Mouse (Mus musculus): ENCODE data around the gene Gm44503. TPM values are rescaled to one million over a fixed set of nuclear protein-coding genes. Genes with fewer than 3 reads are reported as not detected.

Gene Gm44503
- total and polyA plus RNA-seq, 2 experiments: not detected

GRCm38 (mm10) chr9:73001314-73002011 is 42.8 kb downstream of the Gm44503 start:
- Histone ChIP-seq H3K9ac (ENCODE audit: low read depth, low read length) (no peak overlapping the region), H3K27me3 (ENCODE audit: control insufficient read depth, insufficient read depth, low read length) (no peaks in the 10 kb centered on the region), H3K4me3 (ENCODE audit: insufficient read depth, low read depth, low read length) (no peak overlapping the region), H3K4me1 (ENCODE audit: control insufficient read depth, insufficient read depth, low read length) (peaks cover 4% of the 10 kb centered on the region; the same call in 1 of the 2 replicates), H3K79me2 (ENCODE audit: control insufficient read depth, insufficient read depth, low read length) (0 out of 2 replicates have a peak, but pooled peaks cover 3% of the 10 kb centered on the region), H3K27ac (replicated peaks; ENCODE audit: insufficient read depth, low read depth, low read length) (no peak overlapping the region), H3K36me3 (ENCODE audit: control insufficient read depth, insufficient read depth, low read length) (peaks cover 36% of the 10 kb centered on the region)
- TF ChIP-seq CTCF (IDR thresholded peaks at IDR 0.05; ENCODE audit: low read depth, low read length) (no peak), POLR2A (IDR thresholded peaks at IDR 0.05; ENCODE audit: extremely low read depth, insufficient read depth, low read length) (no peak)
- WGBS: 88% methylated on average over 13 of the region's 13 CpGs
- no peak for DNase-seq (ENCODE audit: extremely low read depth, low read depth, low spot score)

DNA sequence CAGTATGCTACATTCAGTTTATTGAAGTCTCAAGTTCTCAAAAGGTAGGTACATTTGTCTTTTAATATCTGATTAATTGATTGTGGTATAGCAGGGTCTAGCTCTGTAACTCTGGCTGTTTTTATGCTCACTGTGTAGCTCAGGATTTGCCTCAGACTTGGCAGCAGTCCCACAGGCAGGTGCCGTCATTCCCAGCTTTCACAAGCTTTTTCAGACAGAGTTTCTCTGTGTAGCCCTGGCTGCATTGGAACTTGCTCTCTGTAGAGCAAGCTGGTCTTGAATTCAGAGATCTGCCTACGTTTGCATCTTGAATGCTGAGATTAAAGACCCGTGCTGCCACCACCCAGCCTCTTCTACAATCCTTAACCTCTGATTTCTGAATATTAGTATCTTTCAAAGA is 43.5 kb downstream of the Gm44503 start:
- Histone ChIP-seq H3K27ac (replicated peaks; ENCODE audit: insufficient read depth, low read depth, low read length) (no peak overlapping the region), H3K27me3 (ENCODE audit: control insufficient read depth, insufficient read depth, low read length) (no peaks in the 10 kb centered on the region), H3K4me1 (ENCODE audit: control insufficient read depth, insufficient read depth, low read length) (peaks cover 4% of the 10 kb centered on the region; the same call in 1 of the 2 replicates), H3K4me3 (ENCODE audit: insufficient read depth, low read depth, low read length) (no peak overlapping the region), H3K36me3 (ENCODE audit: control insufficient read depth, insufficient read depth, low read length) (peaks cover 38% of the 10 kb centered on the region), H3K9ac (ENCODE audit: low read depth, low read length) (no peak overlapping the region), H3K79me2 (ENCODE audit: control insufficient read depth, insufficient read depth, low read length) (no peaks in the 10 kb centered on the region)
- TF ChIP-seq POLR2A (IDR thresholded peaks at IDR 0.05; ENCODE audit: extremely low read depth, insufficient read depth, low read length) (no peak), CTCF (IDR thresholded peaks at IDR 0.05; ENCODE audit: low read depth, low read length) (no peak)
- peak; percentile 18 for DNase-seq (ENCODE audit: extremely low read depth, low read depth, low spot score)
- 36% methylated on average over 3 of the region's 3 CpGs for WGBS

DNA sequence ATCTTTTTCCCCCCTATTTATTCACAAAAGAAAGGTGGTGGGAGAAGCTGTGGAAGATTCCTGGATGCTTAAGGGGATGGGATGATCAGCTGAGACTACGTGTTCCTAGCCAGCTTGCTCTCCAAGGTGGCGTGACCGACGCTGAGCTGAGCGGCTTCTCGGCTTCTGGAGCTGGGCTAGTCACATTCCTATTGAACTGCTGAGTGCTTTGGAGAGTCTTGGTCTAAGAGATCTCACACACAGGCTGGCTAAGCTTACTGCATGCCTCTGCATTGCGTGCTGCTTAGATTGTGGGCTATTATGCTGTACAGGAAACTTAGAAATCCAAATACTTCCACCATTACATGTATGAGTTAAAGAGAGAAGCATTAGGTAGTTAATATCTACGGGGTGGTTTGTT is 45.4 kb downstream of the Gm44503 start:
- 95% methylated on average over 8 of the region's 8 CpGs for WGBS

DNA sequence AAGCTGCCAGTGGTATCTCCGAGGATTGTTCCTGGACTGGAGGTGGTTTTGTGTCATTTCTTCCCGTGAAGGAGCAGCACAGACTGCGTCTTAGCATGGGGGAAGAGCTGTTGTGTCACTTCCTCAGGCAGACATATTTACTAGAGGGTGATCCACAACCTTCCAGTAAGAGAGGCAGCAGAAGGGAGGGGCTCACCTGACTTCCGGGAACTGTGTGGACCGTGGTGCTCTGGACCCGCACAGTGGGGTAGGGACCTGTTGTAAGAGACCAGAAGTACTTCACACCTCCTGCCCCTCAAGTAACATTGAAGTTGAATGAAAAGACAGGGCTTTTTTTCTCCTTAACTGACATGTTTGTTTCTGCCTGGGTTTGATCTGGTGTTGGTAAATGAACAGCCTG is 46.5 kb downstream of the Gm44503 start:
- WGBS: 93% methylated on average over 6 of the region's 6 CpGs
- no peaks in the 10 kb centered on the region for H3K79me2 ChIP-seq (ENCODE audit: control insufficient read depth, insufficient read depth, low read length)
- TF ChIP-seq POLR2A (IDR thresholded peaks at IDR 0.05; ENCODE audit: extremely low read depth, insufficient read depth, low read length): no peak
- no peak for TF ChIP-seq CTCF (IDR thresholded peaks at IDR 0.05; ENCODE audit: low read depth, low read length)

More for the DNA sequence above, 45.4 kb downstream of the Gm44503 start:
- Histone ChIP-seq H3K79me2 (ENCODE audit: control insufficient read depth, insufficient read depth, low read length) (no peaks in the 10 kb centered on the region), H3K27me3 (ENCODE audit: control insufficient read depth, insufficient read depth, low read length) (no peaks in the 10 kb centered on the region), H3K36me3 (ENCODE audit: control insufficient read depth, insufficient read depth, low read length) (peaks cover 43% of the 10 kb centered on the region), H3K27ac (replicated peaks; ENCODE audit: insufficient read depth, low read depth, low read length) (no peak overlapping the region), H3K4me1 (ENCODE audit: control insufficient read depth, insufficient read depth, low read length) (peaks cover 4% of the 10 kb centered on the region; the same call in 1 of the 2 replicates), H3K4me3 (ENCODE audit: insufficient read depth, low read depth, low read length) (no peak overlapping the region), H3K9ac (ENCODE audit: low read depth, low read length) (no peak overlapping the region)
- DNase-seq (ENCODE audit: extremely low read depth, low read depth, low spot score): no peak
- no peak for TF ChIP-seq POLR2A (IDR thresholded peaks at IDR 0.05; ENCODE audit: extremely low read depth, insufficient read depth, low read length)
- TF ChIP-seq CTCF (IDR thresholded peaks at IDR 0.05; ENCODE audit: low read depth, low read length): no peak

DNA sequence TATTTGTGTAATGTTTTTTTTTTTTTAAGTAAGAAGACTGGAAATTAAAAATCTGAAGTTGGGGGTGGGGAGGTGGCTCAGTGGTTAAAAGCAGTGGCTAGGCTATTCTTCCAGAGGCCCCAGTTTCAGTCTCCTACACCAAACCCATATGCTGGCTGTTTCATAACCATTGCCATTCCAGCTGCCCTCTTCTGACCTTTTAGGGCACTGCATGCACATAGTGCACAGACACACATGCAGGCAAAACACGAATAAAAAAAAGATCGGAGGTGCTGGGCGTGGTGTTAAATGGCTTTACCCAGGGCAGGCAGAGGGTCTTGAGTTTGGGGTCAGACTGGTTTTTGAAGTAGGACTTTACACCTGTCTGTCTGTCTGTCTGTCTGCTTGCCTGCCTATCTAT is 47.5 kb downstream of the Gm44503 start:
- Histone ChIP-seq H3K79me2 (ENCODE audit: control insufficient read depth, insufficient read depth, low read length) (no peaks in the 10 kb centered on the region), H3K4me3 (ENCODE audit: insufficient read depth, low read depth, low read length) (no peak overlapping the region), H3K27ac (replicated peaks; ENCODE audit: insufficient read depth, low read depth, low read length) (no peak overlapping the region), H3K4me1 (ENCODE audit: control insufficient read depth, insufficient read depth, low read length) (peaks cover 4% of the 10 kb centered on the region; the same call in 1 of the 2 replicates), H3K36me3 (ENCODE audit: control insufficient read depth, insufficient read depth, low read length) (peaks cover 51% of the 10 kb centered on the region), H3K9ac (ENCODE audit: low read depth, low read length) (no peak overlapping the region), H3K27me3 (ENCODE audit: control insufficient read depth, insufficient read depth, low read length) (no peaks in the 10 kb centered on the region)
- DNase-seq (ENCODE audit: extremely low read depth, low read depth, low spot score): no peak
- 94% methylated on average over 3 of the region's 3 CpGs for WGBS
- TF ChIP-seq POLR2A (IDR thresholded peaks at IDR 0.05; ENCODE audit: extremely low read depth, insufficient read depth, low read length): no peak
- no peak for TF ChIP-seq CTCF (IDR thresholded peaks at IDR 0.05; ENCODE audit: low read depth, low read length)

More for the DNA sequence above, 46.5 kb downstream of the Gm44503 start:
- Histone ChIP-seq H3K27me3 (ENCODE audit: control insufficient read depth, insufficient read depth, low read length) (no peaks in the 10 kb centered on the region), H3K27ac (replicated peaks; ENCODE audit: insufficient read depth, low read depth, low read length) (no peak overlapping the region), H3K4me3 (ENCODE audit: insufficient read depth, low read depth, low read length) (no peak overlapping the region), H3K4me1 (ENCODE audit: control insufficient read depth, insufficient read depth, low read length) (peaks cover 4% of the 10 kb centered on the region; the same call in 1 of the 2 replicates), H3K9ac (ENCODE audit: low read depth, low read length) (no peak overlapping the region), H3K36me3 (ENCODE audit: control insufficient read depth, insufficient read depth, low read length) (peaks cover 47% of the 10 kb centered on the region)
- no peak for DNase-seq (ENCODE audit: extremely low read depth, low read depth, low spot score)

DNA sequence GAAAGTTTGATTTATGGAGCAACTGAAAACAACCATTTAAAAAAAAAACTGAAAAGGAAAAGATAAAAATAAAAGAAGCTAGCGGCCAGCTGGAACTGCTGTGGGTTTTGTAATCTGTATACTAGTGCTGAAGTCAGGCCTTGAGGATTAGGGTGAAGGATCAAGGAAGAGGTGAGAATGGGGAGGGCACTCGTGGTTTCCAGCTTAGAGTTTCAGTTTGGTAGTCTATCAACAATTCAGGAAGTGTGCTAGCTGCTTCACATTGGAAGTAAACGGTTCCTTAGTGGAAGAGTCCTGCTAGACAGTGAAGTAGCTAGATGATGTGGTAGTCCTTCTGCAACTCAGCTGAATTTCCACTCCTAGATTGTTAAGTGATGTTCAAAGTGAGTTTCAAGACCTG is 49.7 kb downstream of the Gm44503 start:
- Histone ChIP-seq H3K27ac (replicated peaks; ENCODE audit: insufficient read depth, low read depth, low read length) (no peak overlapping the region), H3K9ac (ENCODE audit: low read depth, low read length) (no peak overlapping the region), H3K4me1 (ENCODE audit: control insufficient read depth, insufficient read depth, low read length) (no peaks in the 10 kb centered on the region; the same call in 1 of the 2 replicates), H3K36me3 (ENCODE audit: control insufficient read depth, insufficient read depth, low read length) (peaks cover 61% of the 10 kb centered on the region), H3K27me3 (ENCODE audit: control insufficient read depth, insufficient read depth, low read length) (no peaks in the 10 kb centered on the region), H3K4me3 (ENCODE audit: insufficient read depth, low read depth, low read length) (no peak overlapping the region), H3K79me2 (ENCODE audit: control insufficient read depth, insufficient read depth, low read length) (no peaks in the 10 kb centered on the region)
- DNase-seq (ENCODE audit: extremely low read depth, low read depth, low spot score): no peak
- 68% methylated on average over 3 of the region's 3 CpGs for WGBS
- TF ChIP-seq POLR2A (IDR thresholded peaks at IDR 0.05; ENCODE audit: extremely low read depth, insufficient read depth, low read length) (no peak), CTCF (IDR thresholded peaks at IDR 0.05; ENCODE audit: low read depth, low read length) (no peak)
